Mouse (Mus musculus) embryonic fibroblast, embryonic 13.5 days (primary cell): ENCODE measurements around the gene Bsg.

Experiments
- CTCF ChIP-seq: IDR thresholded peaks from 2 replicates; pipeline ENCODE4 v1.5.1; 2011; ENCODE audit warnings: mild to moderate bottlenecking, control low read depth, low read length, moderate library complexity, borderline replicate concordance; ENCODE audit not compliant: insufficient read depth
- POLR2A ChIP-seq: IDR thresholded peaks from 2 replicates; pipeline ENCODE4 v1.6.1; 2011; ENCODE audit warnings: low read depth, mild to moderate bottlenecking, control low read depth, low read length, moderate library complexity

DNA sequence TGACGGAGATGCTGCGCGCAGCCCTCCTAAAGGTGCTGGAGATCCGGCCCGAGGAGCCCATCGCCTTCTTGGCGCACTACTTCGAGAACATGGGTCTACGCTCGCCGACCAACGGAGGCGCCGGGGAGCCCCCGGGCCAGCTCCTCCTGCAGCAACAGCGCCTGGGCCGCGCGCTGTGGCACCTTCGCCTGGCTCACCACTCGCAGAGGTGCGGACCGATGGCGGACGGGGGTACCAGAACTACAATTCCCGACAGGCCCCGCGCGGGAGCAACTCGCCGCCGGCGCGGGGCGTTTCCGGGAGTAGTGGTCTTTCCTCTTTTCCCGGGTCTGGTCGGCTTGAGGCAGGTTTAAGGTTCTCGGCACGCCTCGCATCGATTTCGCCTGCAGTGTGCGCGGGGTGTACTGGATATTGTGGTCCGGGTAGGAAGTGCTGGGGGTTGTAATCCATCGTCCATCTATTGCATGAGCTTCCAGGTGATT, 34.7 kb upstream of the Bsg start:
- TF ChIP-seq CTCF (no peak), POLR2A (peak; percentile 41; the same call in 1 of the 2 replicates)
